Mouse (Mus musculus): ENCODE results near the gene Gm2000.
"Not testable (repeated sequence)": the region's sequence is repeated elsewhere in the genome, so short reads cannot be mapped to it uniquely, and the experiment has no call there.

The Gm2000 gene

GRCm38 (mm10) chr1:156365740-156366139, at the start of gene Gm2000:
Gm2000 (plus strand) TSS chr1:156366040.
- no peak for DNase-seq (ENCODE audit: low spot score)

GRCm38 (mm10) chr1:156323126-156323525, 42.7 kb upstream of the Gm2000 start:
- no peak for DNase-seq (ENCODE audit: low spot score)

- peak; percentile 24 for DNase-seq (ENCODE audit: low spot score)
Measured at GRCm38 (mm10) chr1:156340847-156341246, 25.0 kb upstream of the Gm2000 start.

GRCm38 (mm10) chr1:156344433-156344832, 21.4 kb upstream of the Gm2000 start:
- DNase-seq (ENCODE audit: low spot score), result no peak

GRCm38 (mm10) chr1:156345633-156346032, 20.2 kb upstream of the Gm2000 start:
- no peak for DNase-seq (ENCODE audit: low spot score)

- DNase-seq (ENCODE audit: low spot score), result no peak
Measured at GRCm38 (mm10) chr1:156349031-156349430, 16.8 kb upstream of the Gm2000 start.

- no peak for DNase-seq (ENCODE audit: low spot score)
Measured at GRCm38 (mm10) chr1:156350441-156350840, 15.4 kb upstream of the Gm2000 start.

GRCm38 (mm10) chr1:156352466-156352865, 13.4 kb upstream of the Gm2000 start:
- no peak for DNase-seq (ENCODE audit: low spot score)

GRCm38 (mm10) chr1:156381217-156381616, 15.4 kb downstream of the Gm2000 start:
- DNase-seq (ENCODE audit: low spot score), result no peak

- DNase-seq (ENCODE audit: low spot score), result no peak
Measured at GRCm38 (mm10) chr1:156386232-156386631, 20.4 kb downstream of the Gm2000 start.

GRCm38 (mm10) chr1:156386880-156387279, 21.0 kb downstream of the Gm2000 start:
- DNase-seq (ENCODE audit: low spot score), result no peak

GRCm38 (mm10) chr1:156393148-156393547, 27.3 kb downstream of the Gm2000 start:
- DNase-seq (ENCODE audit: low spot score), result no peak

- DNase-seq (ENCODE audit: low spot score), result not testable (repeated sequence)
Measured at GRCm38 (mm10) chr1:156400159-156400558, 34.3 kb downstream of the Gm2000 start.

GRCm38 (mm10) chr1:156402491-156402890, 36.7 kb downstream of the Gm2000 start:
- no peak for DNase-seq (ENCODE audit: low spot score)

GRCm38 (mm10) chr1:156403251-156403650, 37.4 kb downstream of the Gm2000 start:
- no peak for DNase-seq (ENCODE audit: low spot score)

- peak; percentile 35 for DNase-seq (ENCODE audit: low spot score)
Measured at GRCm38 (mm10) chr1:156408004-156408403, 42.2 kb downstream of the Gm2000 start.

GRCm38 (mm10) chr1:156408521-156408920, 42.7 kb downstream of the Gm2000 start:
- no peak for DNase-seq (ENCODE audit: low spot score)

Measured in MN1 (cell line).